Comparison of ENCODE assay signal across 9 mouse cellular contexts in genomic region chr19:53461025-53462015, GRCm38 (mm10).
DNase-seq lines count a peak whose midpoint lies in the region; ATAC-seq and TF ChIP-seq lines count a peak whose summit lies in the region.
"Had no signal": no experiment of that assay in that cellular context is flagged by ENCODE, and none has a peak within 500 bp of the region (broad histone marks: within the 10 kb centered on the region; RNA-seq: fewer than 3 reads in every experiment).

No protein-coding gene starts in this region.

- H3K4me2 ChIP-seq in embryonic facial prominence, embryonic 14.5 days (ENCODE audit: low read depth, low read length), result no peak overlapping the region
- H3K4me2 ChIP-seq in kidney, embryonic 16.5 days (replicated peaks; ENCODE audit: low read depth, low read length), result no peak overlapping the region
- H3K4me2 ChIP-seq: liver, embryonic 13.5 days had no signal

- no peak overlapping the region for H3K9ac ChIP-seq in embryonic facial prominence, embryonic 14.5 days (ENCODE audit: low read depth, low read length)
- H3K9ac ChIP-seq in kidney, embryonic 16.5 days (replicated peaks; ENCODE audit: low read length), result no peak overlapping the region
- H3K9ac ChIP-seq: liver, embryonic 13.5 days had no signal

- DNase-seq in lung, postnatal 36 days, result peak; percentile 50
- DNase-seq in lung, postnatal 10 days, result no peak
- DNase-seq in Muller cell, postnatal 12 days (ENCODE audit: inconsistent ontology term), result peak; percentile 60
- peak; percentile 53 for DNase-seq in embryonic facial prominence, embryonic 14.5 days (ENCODE audit: low spot score)
- DNase-seq in left cerebral cortex, adult 11 months (ENCODE audit: low spot score), result no peak
- DNase-seq: cerebellum, postnatal 10 days; liver, embryonic 13.5 days had no signal

- no peaks in the 10 kb centered on the region for H3K36me3 ChIP-seq in embryonic facial prominence, embryonic 14.5 days (ENCODE audit: control insufficient read depth, insufficient read depth, low read length)
- H3K36me3 ChIP-seq in small intestine, adult 2 months (ENCODE audit: control insufficient read depth, insufficient read depth, low read length), result no peaks in the 10 kb centered on the region
- H3K36me3 ChIP-seq in kidney, embryonic 16.5 days (ENCODE audit: insufficient read depth, low read length), result no peaks in the 10 kb centered on the region
- H3K36me3 ChIP-seq: liver, embryonic 13.5 days had no signal

- no peak overlapping the region for H3K4me3 ChIP-seq in embryonic facial prominence, embryonic 14.5 days (ENCODE audit: low read depth, low read length)
- H3K4me3 ChIP-seq in small intestine, adult 2 months (ENCODE audit: low read depth, low read length), result peak overlapping the region; percentile 56
- no peak overlapping the region for H3K4me3 ChIP-seq in kidney, embryonic 16.5 days (ENCODE audit: low read length)
- H3K4me3 ChIP-seq: liver, embryonic 13.5 days had no signal

- WGBS in embryonic facial prominence, embryonic 14.5 days, result 48% methylated on average over 17 of the region's 17 CpGs
- 72% methylated on average over 17 of the region's 17 CpGs for WGBS in small intestine, adult 2 months
- 61% methylated on average over 17 of the region's 17 CpGs for WGBS in kidney, embryonic 16.5 days

- TF ChIP-seq CTCF in small intestine, adult 2 months (IDR thresholded peaks at IDR 0.05; ENCODE audit: extremely low read depth, insufficient read length, insufficient replicate concordance, low read depth, low read length), result no peak

- no peaks in the 10 kb centered on the region for H3K27me3 ChIP-seq in embryonic facial prominence, embryonic 14.5 days (replicated peaks; ENCODE audit: control insufficient read depth, insufficient read depth, low read length)
- no peaks in the 10 kb centered on the region for H3K27me3 ChIP-seq in small intestine, adult 2 months (ENCODE audit: control insufficient read depth, insufficient read depth, low read length)
- no peaks in the 10 kb centered on the region; the same call in 1 of the 2 replicates for H3K27me3 ChIP-seq in kidney, embryonic 16.5 days (ENCODE audit: insufficient read depth, low read length)

- H3K4me1 ChIP-seq in embryonic facial prominence, embryonic 14.5 days (ENCODE audit: control insufficient read depth, insufficient read depth, low read length), result peaks cover 17% of the 10 kb centered on the region; the same call in 1 of the 2 replicates
- H3K4me1 ChIP-seq in small intestine, adult 2 months (ENCODE audit: control insufficient read depth, insufficient read depth, insufficient read length, low read length), result peaks cover 14% of the 10 kb centered on the region
- H3K4me1 ChIP-seq in kidney, embryonic 16.5 days (ENCODE audit: insufficient read depth, low read length), result peaks cover 17% of the 10 kb centered on the region

- peak overlapping the region; percentile 13; the same call in 1 of the 2 replicates for H3K27ac ChIP-seq in embryonic facial prominence, embryonic 14.5 days (replicated peaks; ENCODE audit: low read depth, low read length)
- H3K27ac ChIP-seq in small intestine, adult 2 months (ENCODE audit: insufficient read depth, low read depth, low read length), result peak overlapping the region; percentile 60
- no peak overlapping the region for H3K27ac ChIP-seq in kidney, embryonic 16.5 days (ENCODE audit: low read length)
- H3K27ac ChIP-seq: liver, embryonic 13.5 days had no signal

- peak; percentile 78 for ATAC-seq in embryonic facial prominence, embryonic 14.5 days (ENCODE audit: low read depth)
- no peak for ATAC-seq in kidney, embryonic 16.5 days (ENCODE audit: low FRiP score, low TSS enrichment)

- H3K9me3 ChIP-seq in embryonic facial prominence, embryonic 14.5 days (ENCODE audit: control insufficient read depth, low read length), result peaks cover 5% of the 10 kb centered on the region
- no peaks in the 10 kb centered on the region for H3K9me3 ChIP-seq in kidney, embryonic 16.5 days (ENCODE audit: low read length)
- H3K9me3 ChIP-seq: liver, embryonic 13.5 days had no signal

- TF ChIP-seq POLR2A in small intestine, adult 2 months (IDR thresholded peaks at IDR 0.05; ENCODE audit: low read depth, low read length), result no peak

Comparison
In these comparisons a context has a peak if more than half of its experiments do, and no peak if none do; other contexts are left out.
1. DNase-seq: peak in lung, postnatal 36 days (single experiment), Muller cell, postnatal 12 days (single experiment) and embryonic facial prominence, embryonic 14.5 days (single experiment); none in lung, postnatal 10 days (single experiment) and left cerebral cortex, adult 11 months (single experiment).